Mouse (Mus musculus) frontal cortex, postnatal 14 days (tissue): Measurements from ENCODE around the gene Hkdc1.

Source experiments
- DNase-seq, 2 experiments: peaks; one replicate each; pipeline ENCODE4 v3.0.0; 2022; ENCODE audit warnings: low spot score in 2 of 2

Hkdc1 gene

GRCm38 (mm10) chr10:62379808-62380207 is 42.5 kb downstream of the Hkdc1 start, which contains the start of gene Hk1:
TSS of gene Hk1 (minus strand) at chr10:62379908.
- no peak for DNase-seq

DNA sequence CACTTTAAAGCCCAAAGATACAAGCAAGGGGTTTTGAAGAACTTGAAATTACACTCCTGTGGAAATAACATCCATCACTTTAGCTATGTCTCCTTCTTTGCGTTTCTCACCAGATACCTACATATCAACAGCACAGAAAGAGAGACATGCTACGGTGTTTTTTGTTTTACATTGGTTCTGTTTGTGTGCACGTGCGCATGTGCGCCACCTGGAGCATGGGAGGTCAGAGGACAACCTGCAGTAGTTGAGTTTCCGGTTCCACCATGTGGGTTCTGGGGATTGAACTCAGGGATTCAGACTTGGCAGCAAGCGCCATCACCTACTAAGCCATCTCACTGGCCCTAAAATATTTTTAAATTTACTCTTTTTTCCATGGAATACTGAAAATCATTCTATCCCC is 63.5 kb downstream of the Hkdc1 start:
- no peak for DNase-seq

DNA sequence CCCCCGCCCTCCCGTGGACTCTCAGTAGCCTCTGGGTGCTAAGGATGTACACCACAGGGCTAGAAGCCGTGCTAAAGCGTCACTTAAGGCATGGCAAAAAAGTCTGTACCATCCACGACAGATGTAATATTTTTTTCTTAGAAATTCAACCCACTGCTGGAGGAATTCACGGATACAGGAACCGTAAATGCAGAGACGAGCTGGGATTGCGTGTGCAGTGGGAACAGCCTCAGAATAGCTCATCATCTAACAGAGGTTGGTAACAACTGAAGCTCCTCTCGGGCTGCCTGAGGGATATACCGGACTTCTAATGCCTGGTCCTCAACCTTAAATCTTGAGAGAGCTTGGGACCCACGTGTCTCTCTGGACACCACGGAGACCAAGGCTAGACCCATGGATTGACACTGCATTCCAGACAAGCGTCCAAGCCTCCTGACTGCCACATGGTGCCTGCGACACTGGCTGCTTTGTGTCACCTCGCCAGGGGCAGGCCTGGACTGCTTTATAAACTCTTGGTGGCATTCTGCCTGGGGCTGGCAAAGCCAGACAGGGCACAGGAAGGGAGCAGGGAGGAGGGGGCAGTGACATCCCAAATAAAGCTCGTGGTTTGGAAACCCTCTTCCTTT is 66.1 kb downstream of the Hkdc1 start:
- DNase-seq = peak in 1 of 2 experiments; percentile 54

DNA sequence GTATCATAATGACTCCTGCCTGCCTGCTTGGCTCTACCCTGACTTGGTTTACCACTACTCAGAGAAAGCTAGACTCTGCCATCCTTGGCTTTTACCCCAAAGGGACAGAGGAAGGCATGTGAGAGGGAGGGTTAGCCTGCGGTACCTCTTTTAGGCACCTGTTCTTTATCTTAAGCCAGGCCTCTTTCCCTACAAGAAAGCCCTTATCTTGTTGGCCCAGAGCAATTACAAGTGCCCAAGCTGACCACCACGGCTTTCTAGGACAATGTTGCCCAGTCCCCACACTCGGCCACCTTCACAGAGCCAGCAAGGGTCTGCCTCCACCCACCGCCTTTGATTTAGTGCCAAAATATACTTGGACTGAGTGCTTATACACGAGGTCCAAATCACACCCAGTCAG is 77.1 kb downstream of the Hkdc1 start:
- no peak for DNase-seq

DNA sequence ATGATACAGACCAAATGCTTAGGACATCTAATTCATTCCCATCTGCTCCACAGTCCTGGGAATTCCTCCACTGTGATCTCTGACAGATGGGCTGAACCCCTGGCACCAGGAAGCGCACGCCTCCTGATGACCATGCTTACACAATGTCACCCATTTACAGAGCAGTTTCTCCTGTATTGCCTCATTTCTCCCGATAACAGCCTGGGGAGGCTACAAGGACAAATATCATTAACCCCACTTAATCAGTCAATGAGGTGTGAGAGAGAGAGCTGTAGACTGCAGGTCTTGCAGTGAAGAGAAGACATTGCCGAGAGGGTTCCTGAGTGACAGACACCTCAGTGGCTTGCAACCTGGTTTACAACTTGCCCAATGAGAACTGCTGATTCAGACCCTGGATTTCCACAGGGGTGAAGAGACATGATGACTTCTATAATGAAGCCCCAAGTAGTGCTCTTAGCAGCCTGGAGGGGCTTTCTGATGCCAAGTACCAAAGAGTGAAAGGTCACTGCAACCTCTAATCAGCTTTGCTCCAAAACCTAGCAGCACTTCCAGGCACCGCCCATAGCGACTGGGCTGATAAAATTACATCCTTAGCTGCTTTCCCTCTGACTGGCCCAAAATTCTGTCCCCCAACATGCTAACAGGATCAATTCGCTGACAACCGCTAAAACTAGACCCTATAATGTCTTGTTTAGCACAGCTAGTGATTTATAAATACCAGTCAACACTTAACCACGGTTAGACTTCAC is 78.1 kb downstream of the Hkdc1 start:
- no peak for DNase-seq

DNA sequence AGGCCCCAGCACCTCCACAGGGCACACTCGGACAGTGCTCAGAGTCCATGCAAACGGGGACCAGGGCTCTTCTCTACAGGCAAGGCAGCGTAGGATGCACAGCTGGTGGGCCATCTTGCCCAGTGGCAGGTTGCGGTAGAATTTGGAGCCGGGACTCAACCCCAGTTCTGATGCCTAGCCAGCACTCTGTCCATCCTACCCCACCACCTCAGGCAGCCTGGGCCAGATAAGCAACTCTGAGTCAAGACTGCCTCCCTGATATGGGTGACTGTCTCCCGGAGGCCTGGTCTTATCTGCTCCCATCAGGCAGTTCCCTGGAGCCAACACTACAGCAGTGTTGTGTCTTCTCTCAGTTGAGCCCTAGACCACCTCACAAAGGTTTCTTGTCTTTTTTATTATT is 79.8 kb downstream of the Hkdc1 start:
- no peak for DNase-seq

- no peak for DNase-seq
These were observed 80.3 kb downstream of the Hkdc1 start for GRCm38 (mm10) chr10:62341956-62342355.

- DNase-seq = no peak
These were observed 81.3 kb downstream of the Hkdc1 start for GRCm38 (mm10) chr10:62340991-62341390.

DNA sequence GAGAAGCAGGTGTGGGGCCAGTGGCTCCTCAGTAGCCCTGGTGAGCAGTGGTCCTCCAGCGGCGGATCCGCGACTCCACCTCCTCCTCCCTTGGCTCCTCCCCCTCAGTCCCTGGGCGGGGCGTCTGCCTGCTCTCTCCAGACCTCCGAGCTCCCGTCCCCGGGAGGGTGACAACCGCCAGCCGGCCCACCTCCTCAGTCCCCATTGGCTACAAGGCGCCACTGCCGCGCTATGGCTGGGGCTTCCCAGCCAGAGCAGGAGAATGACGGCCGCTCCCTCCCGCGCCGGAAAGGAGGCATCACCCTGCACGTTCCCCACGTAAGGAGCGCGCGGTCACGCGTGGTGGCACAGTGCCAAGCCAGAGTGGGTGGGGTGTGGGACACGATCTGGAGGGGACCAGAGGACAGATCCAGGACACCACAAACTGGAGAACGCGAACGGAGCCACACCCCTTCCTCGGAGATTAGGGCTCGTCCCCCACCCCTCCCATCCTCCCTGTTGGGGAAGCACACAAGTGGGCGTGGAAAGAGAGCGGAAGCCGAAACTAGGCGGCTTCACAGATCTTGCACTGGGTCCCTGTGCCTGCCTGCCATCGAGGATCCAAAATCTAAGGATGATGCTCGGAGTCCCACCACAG is 82.1 kb downstream of the Hkdc1 start:
- peak; percentile 97 for DNase-seq

GRCm38 (mm10) chr10:62339211-62340094 is 82.8 kb downstream of the Hkdc1 start:
- DNase-seq = peak; percentile 45 to 53

GRCm38 (mm10) chr10:62338626-62339025 is 83.7 kb downstream of the Hkdc1 start:
- no peak for DNase-seq

DNA sequence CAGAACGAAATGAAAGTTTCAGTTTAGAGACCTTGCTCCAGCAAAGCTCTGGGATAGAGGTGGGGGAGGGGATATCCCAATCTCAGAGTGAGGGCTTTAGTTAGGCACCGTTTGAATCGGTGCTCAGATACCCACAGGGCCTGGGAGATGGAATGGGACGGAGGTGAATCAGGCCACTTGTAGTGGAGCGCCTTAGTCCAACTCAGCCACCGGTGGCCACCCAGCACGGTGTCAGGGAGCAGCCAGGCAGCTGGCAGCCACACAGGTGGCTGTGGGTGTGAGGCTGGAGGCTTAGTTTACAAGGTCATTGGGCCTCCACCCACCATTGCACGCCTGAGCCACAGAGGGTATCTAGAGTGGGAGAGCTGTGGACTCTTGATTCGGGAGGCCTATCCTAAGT is 84.1 kb downstream of the Hkdc1 start:
- no peak for DNase-seq

DNA sequence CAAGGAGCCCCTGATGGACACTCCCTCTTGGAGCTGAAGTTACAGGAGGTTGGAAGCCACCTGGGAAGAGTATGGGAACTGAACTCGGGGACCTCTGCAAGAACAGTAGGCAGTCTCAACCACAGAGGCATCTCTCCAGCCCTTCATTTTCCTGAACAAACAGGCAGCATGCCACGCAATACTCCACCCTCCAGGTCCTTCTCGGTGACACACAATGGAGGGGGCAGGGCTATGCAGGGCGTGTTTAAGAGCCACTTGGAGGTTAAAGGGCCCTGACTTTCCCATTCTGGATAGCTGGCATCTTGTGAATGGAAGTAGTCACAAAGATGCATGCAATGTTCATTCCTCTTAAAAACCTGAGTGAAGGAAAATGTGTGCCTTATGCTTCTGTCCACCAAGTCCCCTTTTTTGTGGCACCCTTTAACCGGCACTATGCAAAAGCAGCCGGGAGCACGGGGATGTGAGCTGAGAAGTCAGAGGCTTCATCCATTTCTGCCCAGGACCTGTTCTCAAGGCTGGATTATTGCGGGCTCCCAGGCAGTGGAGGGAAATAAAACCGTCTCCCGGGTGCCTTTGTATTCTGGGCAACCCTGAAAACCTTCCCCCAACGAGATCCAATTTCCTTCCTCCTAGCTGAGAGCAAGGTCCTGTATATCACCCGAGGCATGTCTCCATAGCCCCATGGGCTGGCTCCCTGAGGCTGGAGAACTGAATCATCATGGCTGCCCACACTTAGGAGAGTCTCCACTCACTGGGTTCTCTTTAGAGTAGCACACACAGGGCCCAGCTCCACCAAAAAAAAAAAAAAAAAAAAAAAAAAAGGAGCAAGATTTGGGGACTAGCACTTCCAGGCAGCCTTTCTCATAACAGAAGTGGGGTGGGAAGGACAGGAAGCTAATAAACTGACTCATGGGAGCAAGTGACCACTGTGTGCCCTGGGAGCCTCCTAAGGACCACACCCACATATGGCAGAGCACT is 85.4 kb downstream of the Hkdc1 start:
- DNase-seq = no peak

DNA sequence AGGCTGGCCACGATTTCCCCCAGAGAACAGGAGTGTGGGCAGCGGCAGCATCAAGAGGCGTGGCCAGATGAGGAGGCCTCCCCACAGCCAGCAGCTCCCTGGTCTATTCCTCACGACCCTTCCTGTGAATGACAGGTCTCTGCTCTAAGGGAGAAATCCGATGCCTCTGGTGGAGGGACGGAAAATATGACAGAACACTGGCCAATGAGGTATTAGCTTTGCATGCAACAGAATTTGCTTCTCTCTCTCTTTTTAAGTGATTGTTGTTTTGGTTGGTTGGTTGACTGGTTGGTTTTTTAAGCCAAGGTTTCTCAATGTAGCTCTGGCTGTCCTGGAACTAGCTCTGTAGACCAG is 86.9 kb downstream of the Hkdc1 start:
- DNase-seq = no peak

DNA sequence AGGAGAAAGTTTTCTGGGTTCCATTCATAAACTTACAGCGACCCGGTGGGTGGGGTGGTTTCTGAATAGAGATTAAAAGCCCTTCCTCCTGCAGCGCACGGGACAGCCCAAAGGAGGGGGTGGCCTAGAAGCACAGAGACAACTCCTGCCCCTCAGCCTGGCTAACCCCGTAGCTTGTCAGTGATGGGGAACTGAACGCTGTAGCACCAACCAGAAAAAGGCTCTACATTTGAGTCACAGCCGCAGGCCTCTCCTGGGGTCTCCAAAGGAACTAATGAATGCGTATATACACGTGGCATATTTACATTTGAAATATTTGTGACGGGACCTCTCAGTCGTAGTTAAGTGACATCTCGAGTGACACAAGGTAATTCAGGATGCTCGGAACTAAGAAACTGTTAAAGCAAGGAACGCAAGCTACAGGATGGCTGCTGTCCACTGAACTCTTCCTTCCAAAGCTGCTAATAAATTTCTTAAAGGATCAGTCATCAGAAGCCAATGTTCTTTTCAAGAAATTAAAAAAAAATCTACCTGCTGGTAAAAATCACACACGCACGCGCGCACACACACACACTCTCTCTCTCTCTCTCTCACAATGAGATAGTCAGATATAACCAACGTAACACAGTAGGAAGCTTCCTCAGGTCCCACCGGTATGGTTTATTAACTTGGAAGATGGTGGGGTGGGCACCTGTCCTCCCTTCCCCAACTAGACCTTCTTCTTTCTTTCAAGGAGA is 87.4 kb downstream of the Hkdc1 start:
- DNase-seq = no peak

- no peak for DNase-seq
These were observed 89.0 kb downstream of the Hkdc1 start for GRCm38 (mm10) chr10:62333269-62333668.
